Mouse (Mus musculus): ENCODE measurements around the gene Plekha6.

- no peak for TF ChIP-seq GATA1 (IDR thresholded peaks at IDR 0.05; ENCODE audit: borderline replicate concordance, low read length)
- TF ChIP-seq FLI1 (IDR thresholded peaks at IDR 0.05; ENCODE audit: low read length) = no peak
Observed at GRCm38 (mm10) chr1:133225137-133225536, 61.1 kb downstream of the Plekha6 start.
